Mouse (Mus musculus): ENCODE results near the gene Synj2. TPM values are rescaled to one million over a fixed set of nuclear protein-coding genes. Genes with fewer than 3 reads are reported as not detected.

The Synj2 gene
- polyA plus RNA-seq, 1 experiment from 2014 or later: 1.9 TPM

GRCm38 (mm10) chr17:6036872-6037271 lies 95.8 kb downstream of the Synj2 start:
- 88% methylated on average over 11 of the region's 11 CpGs for WGBS
- no peaks in the 10 kb centered on the region for H3K9me3 ChIP-seq (replicated peaks)
- ATAC-seq (ENCODE audit: low FRiP score): no peak
- H3K36me3 ChIP-seq: no peaks in the 10 kb centered on the region
- H3K4me2 ChIP-seq (replicated peaks): no peak overlapping the region
- no peaks in the 10 kb centered on the region for H3K4me1 ChIP-seq
- no peak overlapping the region for H3K9ac ChIP-seq
- H3K4me3 ChIP-seq: no peak overlapping the region
- no peak overlapping the region for H3K27ac ChIP-seq
- H3K27me3 ChIP-seq: no peaks in the 10 kb centered on the region; the same call in 1 of the 2 replicates

DNA sequence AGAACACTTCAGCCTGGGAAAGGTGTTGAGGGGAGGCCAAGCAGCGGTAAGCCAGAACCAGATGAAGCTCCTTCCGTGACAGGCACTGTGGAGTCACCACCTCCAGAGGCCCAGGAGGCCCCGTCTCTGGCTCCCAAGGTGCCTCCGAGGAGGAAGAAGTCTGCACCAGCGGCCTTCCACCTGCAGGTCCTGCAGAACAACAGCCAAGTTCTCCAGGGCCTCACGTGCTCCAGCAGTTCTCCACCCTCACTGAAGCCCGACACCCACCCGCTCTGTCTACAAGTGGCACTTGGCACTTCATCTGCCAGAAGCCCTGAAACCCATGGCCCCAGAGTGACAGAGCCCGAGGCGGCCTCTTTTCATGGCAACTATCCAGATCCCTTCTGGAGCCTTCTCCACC lies 96.4 kb downstream of the Synj2 start:
- H3K4me3 ChIP-seq: no peak overlapping the region
- peaks cover 4% of the 10 kb centered on the region for H3K36me3 ChIP-seq
- H3K4me1 ChIP-seq: no peaks in the 10 kb centered on the region
- H3K27me3 ChIP-seq: no peaks in the 10 kb centered on the region; the same call in 1 of the 2 replicates
- no peak overlapping the region for H3K4me2 ChIP-seq (replicated peaks)
- no peak overlapping the region for H3K9ac ChIP-seq
- no peak overlapping the region for H3K27ac ChIP-seq
- no peaks in the 10 kb centered on the region for H3K9me3 ChIP-seq (replicated peaks)
- WGBS: 93% methylated on average over 10 of the region's 10 CpGs
- ATAC-seq (ENCODE audit: low FRiP score): no peak

GRCm38 (mm10) chr17:6052801-6053200 lies 111.7 kb downstream of the Synj2 start:
- H3K9me3 ChIP-seq (replicated peaks): no peaks in the 10 kb centered on the region
- 42% methylated on average over 4 of the region's 4 CpGs for WGBS
- H3K27me3 ChIP-seq: no peaks in the 10 kb centered on the region
- ATAC-seq (ENCODE audit: low FRiP score): no peak
- H3K27ac ChIP-seq: no peak overlapping the region
- H3K4me1 ChIP-seq: 0 out of 2 replicates have a peak, but pooled peaks cover 3% of the 10 kb centered on the region
- no peak overlapping the region for H3K9ac ChIP-seq
- peaks cover 39% of the 10 kb centered on the region; the same call in 1 of the 2 replicates for H3K36me3 ChIP-seq
- no peak overlapping the region for H3K4me3 ChIP-seq
- H3K4me2 ChIP-seq (replicated peaks): no peak overlapping the region

- no peak overlapping the region for H3K4me3 ChIP-seq
- no peak overlapping the region for H3K4me2 ChIP-seq (replicated peaks)
- peaks cover 36% of the 10 kb centered on the region; the same call in 1 of the 2 replicates for H3K36me3 ChIP-seq
- no peak overlapping the region for H3K9ac ChIP-seq
- no peaks in the 10 kb centered on the region for H3K27me3 ChIP-seq
- H3K4me1 ChIP-seq: 0 out of 2 replicates have a peak, but pooled peaks cover 3% of the 10 kb centered on the region
- no peak overlapping the region for H3K27ac ChIP-seq
- WGBS: 27% methylated on average over 5 of the region's 5 CpGs
- no peak for ATAC-seq (ENCODE audit: low FRiP score)
- H3K9me3 ChIP-seq (replicated peaks): no peaks in the 10 kb centered on the region
Measured at GRCm38 (mm10) chr17:6054934-6055355, 113.9 kb downstream of the Synj2 start.

GRCm38 (mm10) chr17:6062793-6063192 lies 121.7 kb downstream of the Synj2 start:
- no peak overlapping the region for H3K27ac ChIP-seq
- H3K36me3 ChIP-seq: peaks cover 65% of the 10 kb centered on the region
- H3K27me3 ChIP-seq: no peaks in the 10 kb centered on the region
- H3K9ac ChIP-seq: no peak overlapping the region
- H3K4me2 ChIP-seq (replicated peaks): no peak overlapping the region
- no peak for ATAC-seq (ENCODE audit: low FRiP score)
- H3K9me3 ChIP-seq (replicated peaks): no peaks in the 10 kb centered on the region
- WGBS: 78% methylated on average over 8 of the region's 8 CpGs
- no peak overlapping the region for H3K4me3 ChIP-seq
- H3K4me1 ChIP-seq: no peaks in the 10 kb centered on the region

DNA sequence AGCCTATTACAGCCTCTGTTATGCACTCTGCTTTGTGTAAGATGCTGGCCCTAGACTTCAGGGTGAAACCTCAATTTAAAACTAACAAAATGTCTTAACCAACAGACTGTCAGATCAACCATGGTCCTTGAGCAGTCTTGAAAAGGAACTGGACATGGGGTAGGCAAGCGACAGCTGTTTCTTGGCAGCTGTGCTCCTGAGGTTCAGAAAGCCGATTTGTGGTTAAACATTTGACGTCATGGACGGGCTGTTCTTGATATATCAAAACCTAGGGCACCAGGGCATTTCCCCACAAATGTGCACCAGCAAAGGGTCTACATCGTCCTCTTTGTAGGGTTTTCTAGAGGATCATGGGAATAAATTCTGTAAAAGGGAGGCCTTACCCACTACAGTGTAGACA lies 122.5 kb downstream of the Synj2 start:
- H3K4me1 ChIP-seq: no peaks in the 10 kb centered on the region
- H3K9me3 ChIP-seq (replicated peaks): no peaks in the 10 kb centered on the region
- no peak overlapping the region for H3K4me2 ChIP-seq (replicated peaks)
- peaks cover 62% of the 10 kb centered on the region for H3K36me3 ChIP-seq
- ATAC-seq (ENCODE audit: low FRiP score): no peak
- no peak overlapping the region for H3K4me3 ChIP-seq
- no peaks in the 10 kb centered on the region for H3K27me3 ChIP-seq
- no peak overlapping the region for H3K27ac ChIP-seq
- no peak overlapping the region for H3K9ac ChIP-seq
- WGBS: 92% methylated on average over 5 of the region's 5 CpGs

- Histone ChIP-seq H3K4me1 (no peaks in the 10 kb centered on the region), H3K36me3 (peaks cover 71% of the 10 kb centered on the region), H3K4me2 (replicated peaks) (no peak overlapping the region), H3K9ac (no peak overlapping the region), H3K4me3 (no peak overlapping the region), H3K9me3 (replicated peaks) (no peaks in the 10 kb centered on the region), H3K27me3 (no peaks in the 10 kb centered on the region), H3K27ac (no peak overlapping the region)
- 83% methylated on average over 2 of the region's 2 CpGs for WGBS
- no peak for ATAC-seq (ENCODE audit: low FRiP score)
Measured at GRCm38 (mm10) chr17:6066021-6066420, 124.9 kb downstream of the Synj2 start.

DNA sequence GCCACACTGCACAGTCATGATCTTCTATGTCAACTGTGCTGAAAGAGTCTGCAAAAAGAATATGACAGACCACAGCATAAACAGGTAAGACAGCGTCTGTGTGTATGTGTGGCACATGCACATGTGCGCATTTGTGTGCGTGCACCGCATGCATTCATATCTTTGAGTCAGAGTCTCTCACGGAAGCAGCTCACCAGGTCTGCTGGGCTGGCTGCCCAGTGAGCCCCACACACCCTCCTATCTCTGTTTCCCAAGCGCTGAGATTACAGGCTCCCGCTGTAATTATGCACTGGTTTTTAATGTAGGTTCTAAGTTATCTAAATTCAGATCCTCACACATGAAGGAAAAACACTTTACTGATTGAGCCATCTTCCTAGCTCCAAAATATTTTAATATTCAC lies 126.5 kb downstream of the Synj2 start:
- no peak for ATAC-seq (ENCODE audit: low FRiP score)
- WGBS: 98% methylated on average over 7 of the region's 7 CpGs
- H3K4me1 ChIP-seq: no peaks in the 10 kb centered on the region
- peaks cover 84% of the 10 kb centered on the region for H3K36me3 ChIP-seq
- no peak overlapping the region for H3K9ac ChIP-seq
- H3K4me2 ChIP-seq (replicated peaks): no peak overlapping the region
- no peak overlapping the region for H3K27ac ChIP-seq
- H3K4me3 ChIP-seq: no peak overlapping the region
- H3K27me3 ChIP-seq: no peaks in the 10 kb centered on the region
- no peaks in the 10 kb centered on the region for H3K9me3 ChIP-seq (replicated peaks)

- no peaks in the 10 kb centered on the region for H3K9me3 ChIP-seq (replicated peaks)
- no peaks in the 10 kb centered on the region for H3K27me3 ChIP-seq
- WGBS: 93% methylated on average over 6 of the region's 6 CpGs
- no peaks in the 10 kb centered on the region for H3K4me1 ChIP-seq
- no peak overlapping the region for H3K4me2 ChIP-seq (replicated peaks)
- no peak overlapping the region for H3K9ac ChIP-seq
- no peak overlapping the region for H3K27ac ChIP-seq
- no peak for ATAC-seq (ENCODE audit: low FRiP score)
- peaks cover 75% of the 10 kb centered on the region for H3K36me3 ChIP-seq
- no peak overlapping the region for H3K4me3 ChIP-seq
Measured at GRCm38 (mm10) chr17:6069866-6070265, 128.8 kb downstream of the Synj2 start.

DNA sequence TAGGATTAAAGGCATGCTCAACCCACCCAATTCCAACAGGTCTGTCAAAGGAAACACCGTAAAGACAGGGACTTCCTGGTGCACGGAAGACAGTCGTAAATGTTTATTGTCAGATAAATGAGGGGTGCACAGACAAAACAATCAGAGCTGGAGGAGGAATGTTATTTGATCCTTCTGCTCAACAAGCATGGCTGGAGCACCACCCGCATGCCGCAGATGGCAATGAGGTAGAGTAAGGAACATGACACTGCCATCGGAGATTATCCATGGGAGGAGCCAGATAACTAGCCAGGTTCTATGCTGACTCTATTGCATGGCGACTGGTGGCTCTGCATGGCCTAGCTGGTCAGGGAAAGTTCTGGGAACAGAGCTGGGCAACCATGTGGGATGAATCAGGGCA lies 132.3 kb downstream of the Synj2 start:
- Histone ChIP-seq H3K4me1 (peaks cover 3% of the 10 kb centered on the region; the same call in 1 of the 2 replicates), H3K9me3 (replicated peaks) (no peaks in the 10 kb centered on the region)
- 89% methylated on average over 7 of the region's 7 CpGs for WGBS

GRCm38 (mm10) chr17:6079287-6080122 lies 138.4 kb downstream of the Synj2 start, which contains the start of the genes Serac1 and Gtf2h5:
Serac1 (minus strand) TSS chr17:6079741.
Gtf2h5 (plus strand) TSS chr17:6079786.
- ATAC-seq (ENCODE audit: low FRiP score): peak; percentile 95

More for the DNA sequence above, 132.3 kb downstream of the Synj2 start:
- no peak overlapping the region for H3K9ac ChIP-seq
- H3K36me3 ChIP-seq: peaks cover 53% of the 10 kb centered on the region
- H3K4me2 ChIP-seq (replicated peaks): no peak overlapping the region
- no peak overlapping the region for H3K4me3 ChIP-seq
- no peak overlapping the region for H3K27ac ChIP-seq
- no peak for ATAC-seq (ENCODE audit: low FRiP score)
- no peaks in the 10 kb centered on the region for H3K27me3 ChIP-seq

DNA sequence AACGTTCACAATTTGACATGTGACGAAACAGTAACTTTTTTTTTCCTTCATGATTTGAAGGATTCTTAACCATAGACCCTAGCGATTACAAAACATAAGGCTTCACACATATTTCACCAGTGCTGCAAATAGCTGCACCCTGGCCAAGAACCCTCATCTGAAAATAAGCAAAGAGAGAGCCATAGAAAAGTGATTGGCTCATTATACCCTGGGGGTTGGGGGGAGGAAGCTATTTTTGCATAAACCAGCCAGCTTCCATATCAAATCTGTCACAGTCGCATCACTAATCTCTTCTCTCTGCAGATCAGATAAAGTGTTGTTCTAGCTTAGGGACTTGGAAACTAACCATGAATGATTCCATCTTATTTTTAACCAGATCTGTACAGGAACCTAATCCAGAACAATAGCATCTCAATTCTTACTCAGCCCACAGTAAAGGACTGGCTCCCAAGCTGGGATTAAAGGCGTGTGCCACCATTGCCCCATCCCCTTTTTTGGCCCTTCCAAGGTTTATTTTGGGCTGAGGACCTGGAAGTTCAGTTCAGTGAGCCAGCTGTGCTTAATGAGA lies 142.3 kb downstream of the Synj2 start:
- H3K9me3 ChIP-seq (replicated peaks): no peaks in the 10 kb centered on the region
- peaks cover 10% of the 10 kb centered on the region for H3K4me1 ChIP-seq
- WGBS: 94% methylated on average over 5 of the region's 5 CpGs
- H3K9ac ChIP-seq: no peak overlapping the region
- H3K27me3 ChIP-seq: no peaks in the 10 kb centered on the region
- H3K36me3 ChIP-seq: peaks cover 27% of the 10 kb centered on the region
- no peak for ATAC-seq (ENCODE audit: low FRiP score)
- H3K4me2 ChIP-seq (replicated peaks): no peak overlapping the region
- no peak overlapping the region for H3K4me3 ChIP-seq
- H3K27ac ChIP-seq: no peak overlapping the region

More at GRCm38 (mm10) chr17:6079287-6080122, 138.4 kb downstream of the Synj2 start, which contains the start of the genes Serac1 and Gtf2h5:
- H3K9me3 ChIP-seq (replicated peaks): no peaks in the 10 kb centered on the region
- under 1% methylated on average over 61 of the region's 70 CpGs for WGBS
- peak within 1 kb of the TSS; percentile 90 for H3K27ac ChIP-seq
- no peaks in the 10 kb centered on the region for H3K27me3 ChIP-seq
- H3K36me3 ChIP-seq: peaks cover 6% of the 10 kb centered on the region
- peak within 1 kb of the TSS; percentile 80 for H3K4me3 ChIP-seq
- H3K4me2 ChIP-seq (replicated peaks): peak within 1 kb of the TSS; percentile 74
- peaks cover 13% of the 10 kb centered on the region for H3K4me1 ChIP-seq
- H3K9ac ChIP-seq: peak within 1 kb of the TSS; percentile 86
